Mouse (Mus musculus): ENCODE data around the gene Tspan33.
A peak's percentile ranks its signal among the peaks of the same experiment; 100 is the strongest.

Tspan33 gene

GRCm38 (mm10) chr6:29697548-29697947 lies 3.5 kb downstream of the Tspan33 start:
- no peak for DNase-seq (ENCODE audit: low read depth)

GRCm38 (mm10) chr6:29699085-29699745 lies 5.2 kb downstream of the Tspan33 start:
- no peak for DNase-seq (ENCODE audit: low read depth)

- DNase-seq (ENCODE audit: low read depth) = no peak
These were observed 7.0 kb downstream of the Tspan33 start for GRCm38 (mm10) chr6:29701051-29701450.

GRCm38 (mm10) chr6:29702126-29702525 lies 8.1 kb downstream of the Tspan33 start:
- no peak for DNase-seq (ENCODE audit: low read depth)

- no peak for DNase-seq (ENCODE audit: low read depth)
These were observed 10.1 kb downstream of the Tspan33 start for GRCm38 (mm10) chr6:29704143-29704542.

- no peak for DNase-seq (ENCODE audit: low read depth)
These were observed 13.9 kb downstream of the Tspan33 start for GRCm38 (mm10) chr6:29707902-29708301.

GRCm38 (mm10) chr6:29711318-29711717 lies 17.3 kb downstream of the Tspan33 start:
- DNase-seq (ENCODE audit: low read depth) = no peak

GRCm38 (mm10) chr6:29712011-29712584 lies 18.1 kb downstream of the Tspan33 start:
- DNase-seq (ENCODE audit: low read depth) = peak; percentile 90

- DNase-seq (ENCODE audit: low read depth) = no peak
These were observed 22.8 kb downstream of the Tspan33 start for GRCm38 (mm10) chr6:29716624-29717365.

- DNase-seq (ENCODE audit: low read depth) = no peak
These were observed 23.5 kb downstream of the Tspan33 start for GRCm38 (mm10) chr6:29717541-29717940.

GRCm38 (mm10) chr6:29717952-29718521 lies 24.0 kb downstream of the Tspan33 start:
- peak; percentile 46 for DNase-seq (ENCODE audit: low read depth)

- DNase-seq (ENCODE audit: low read depth) = peak; percentile 62
These were observed 24.9 kb downstream of the Tspan33 start for GRCm38 (mm10) chr6:29718894-29719329.

- DNase-seq (ENCODE audit: low read depth) = no peak
These were observed 27.9 kb downstream of the Tspan33 start for GRCm38 (mm10) chr6:29721890-29722289.

- peak; percentile 87 for DNase-seq (ENCODE audit: low read depth)
These were observed 32.7 kb downstream of the Tspan33 start for GRCm38 (mm10) chr6:29726576-29727200.

- no peak for DNase-seq (ENCODE audit: low read depth)
These were observed 34.0 kb downstream of the Tspan33 start for GRCm38 (mm10) chr6:29728035-29728434.

GRCm38 (mm10) chr6:29729491-29729890 lies 35.5 kb downstream of the Tspan33 start:
- no peak for DNase-seq (ENCODE audit: low read depth)

- peak; percentile 96 for DNase-seq (ENCODE audit: low read depth)
These were observed 41.3 kb downstream of the Tspan33 start, which contains the start of gene Smo for GRCm38 (mm10) chr6:29735336-29735688. Gene Smo, plus strand, starts transcription at chr6:29735503.

GRCm38 (mm10) chr6:29735689-29736451 lies 41.8 kb downstream of the Tspan33 start:
- DNase-seq (ENCODE audit: low read depth) = peak; percentile 79

- peak; percentile 28 for DNase-seq (ENCODE audit: low read depth)
These were observed 42.8 kb downstream of the Tspan33 start for GRCm38 (mm10) chr6:29736610-29737458.

- DNase-seq (ENCODE audit: low read depth) = no peak
These were observed 57.6 kb downstream of the Tspan33 start for GRCm38 (mm10) chr6:29751466-29752152.
